In genomic region chr1:170647381-170647780, GRCm38 (mm10) we compare ENCODE assay signal across 14 mouse cellular contexts. TPM values are rescaled to one million over a fixed set of nuclear protein-coding genes. Genes with fewer than 3 reads are reported as not detected.
A peak's percentile ranks its signal among the peaks of the same experiment; 100 is the strongest.
DNase-seq lines count a peak whose midpoint lies in the region; ATAC-seq and TF ChIP-seq lines count a peak whose summit lies in the region.
"Had no signal": no experiment of that assay in that cellular context is flagged by ENCODE, and none has a peak within 500 bp of the region (broad histone marks: within the 10 kb centered on the region; RNA-seq: fewer than 3 reads in every experiment).

No protein-coding gene starts in this region.

- H3K4me1 ChIP-seq in heart, embryonic 14.5 days (ENCODE audit: control insufficient read depth in 2 of 2, insufficient read depth in 2 of 2, low read length in 2 of 2): peaks cover 35 to 50% of the 10 kb centered on the region in 2 experiments
- no peaks in the 10 kb centered on the region for H3K4me1 ChIP-seq in testis, adult 2 months (ENCODE audit: control insufficient read depth, insufficient read depth, low read length)

- H3K9ac ChIP-seq in heart, embryonic 14.5 days (ENCODE audit: low read length): no peak overlapping the region; the same call in 1 of the 2 replicates
- H3K9ac ChIP-seq: forebrain, embryonic 12.5 days; liver, embryonic 14.5 days had no signal

- TF ChIP-seq CTCF in testis, adult 2 months (IDR thresholded peaks at IDR 0.05; ENCODE audit: control insufficient read depth, insufficient read depth, insufficient replicate concordance, low read depth, low read length): no peak

- intact Hi-C loops in heart, postnatal 10 days (cut with DNase I): no loop called here

- DNase-seq in adrenal gland, adult (ENCODE audit: inconsistent age in 2 of 2, low spot score in 1 of 2): peak; percentile 70 to 91
- DNase-seq in adrenal gland, postnatal 4 days (ENCODE audit: low spot score in 2 of 2): no peak
- no peak for DNase-seq in heart, postnatal 10 days
- no peak for DNase-seq in testis, postnatal 14 days (ENCODE audit: low spot score)
- DNase-seq in lung, postnatal 4 days: no peak
- DNase-seq in spleen, adult 18-20 months: no peak
- DNase-seq: cerebellum, adult 9-11 months; kidney, adult 9 months; right cerebral cortex, postnatal 14 days had no signal

- H3K36me3 ChIP-seq in heart, embryonic 14.5 days (ENCODE audit: control insufficient read depth, insufficient read depth, low read length): peaks cover 29% of the 10 kb centered on the region
- no peaks in the 10 kb centered on the region for H3K36me3 ChIP-seq in testis, adult 2 months (ENCODE audit: control insufficient read depth, insufficient read depth, low read length)
- H3K36me3 ChIP-seq: forebrain, embryonic 12.5 days had no signal

- TF ChIP-seq POLR2A in testis, adult 2 months (IDR thresholded peaks at IDR 0.05; ENCODE audit: control insufficient read depth, low read depth, low read length): no peak

- H3K4me3 ChIP-seq in heart, embryonic 14.5 days (ENCODE audit: control insufficient read depth in 1 of 2, insufficient read depth in 1 of 2, low read depth in 1 of 2, low read length in 2 of 2): no peak overlapping the region
- H3K4me3 ChIP-seq in testis, adult 2 months (ENCODE audit: control insufficient read depth, low read depth, low read length): no peak overlapping the region
- H3K4me3 ChIP-seq: forebrain, embryonic 12.5 days had no signal

- H3K27ac ChIP-seq in heart, embryonic 14.5 days (replicated peaks in 1 of 2; ENCODE audit: control insufficient read depth in 1 of 2, insufficient read depth in 1 of 2, low read depth in 2 of 2, low read length in 2 of 2): 0 out of 4 replicates have a peak overlapping the region, but pooled peaks of 1 of the 2 experiments have one; percentile 31
- peak overlapping the region; percentile 47; the same call in 1 of the 2 replicates for H3K27ac ChIP-seq in testis, adult 2 months (ENCODE audit: control insufficient read depth, insufficient read depth, low read depth, low read length)
- H3K27ac ChIP-seq: forebrain, embryonic 12.5 days; liver, embryonic 14.5 days had no signal

- H3K9me3 ChIP-seq in heart, embryonic 14.5 days (ENCODE audit: control insufficient read depth, low read length): no peaks in the 10 kb centered on the region
- H3K9me3 ChIP-seq: forebrain, embryonic 12.5 days had no signal

- ATAC-seq in heart, embryonic 14.5 days (ENCODE audit: insufficient number of reproducible peaks, insufficient read depth, low FRiP score, low read depth): no peak
- ATAC-seq: hindbrain, embryonic 16.5 days had no signal

- peak overlapping the region; percentile 1; the same call in 1 of the 2 replicates for H3K4me2 ChIP-seq in heart, embryonic 14.5 days (ENCODE audit: low read length)
- H3K4me2 ChIP-seq: forebrain, embryonic 12.5 days had no signal

- WGBS in heart, embryonic 14.5 days: 64% methylated on average over 7 of the region's 7 CpGs

- no peaks in the 10 kb centered on the region for H3K27me3 ChIP-seq in heart, embryonic 14.5 days (ENCODE audit: control insufficient read depth, insufficient read depth, low read length)
- no peaks in the 10 kb centered on the region for H3K27me3 ChIP-seq in testis, adult 2 months (ENCODE audit: control insufficient read depth, insufficient read depth, low read length)

RNA-seq across cellular contexts. Expression of gene Olfml2b, which starts 3.0 kb away (rescaled TPM):
- total RNA-seq in adrenal gland, postnatal 4 days (2021): 10 to 100 TPM; 22.9 to 28.6 TPM
- 30.5 and 33.1 TPM in 2 replicates for polyA plus RNA-seq in heart, embryonic 14.5 days (2014; fragmentation: Nextera tagmentation; extraction: Ambion mirVana)
- total RNA-seq in heart, postnatal 10 days (2021): 10 to 100 TPM; 23.4 to 26.6 TPM
- polyA plus RNA-seq in testis, adult 2 months (2012; rRNA removed): 5.3 and 6.4 TPM in 2 replicates

RNA-seq across cellular contexts. Expression of gene Nos1ap, which starts 57.7 kb away (rescaled TPM):
- total RNA-seq in adrenal gland, postnatal 4 days (2021): 10 to 100 TPM; 31.7 to 37.5 TPM
- polyA plus RNA-seq in heart, embryonic 14.5 days (2014; fragmentation: Nextera tagmentation; extraction: Ambion mirVana): 18.3 and 18.5 TPM in 2 replicates
- total RNA-seq in heart, postnatal 10 days (2021): 10 to 100 TPM; 17.7 to 22.5 TPM
- 1.4 and 2.1 TPM in 2 replicates for polyA plus RNA-seq in testis, adult 2 months (2012; rRNA removed)

Comparison
In these comparisons a context has a peak if more than half of its experiments do, and no peak if none do; other contexts are left out.
1. DNase-seq: peak in adrenal gland, adult (2 of 2); none in adrenal gland, postnatal 4 days (0 of 2), heart, postnatal 10 days (0 of 2), testis, postnatal 14 days (single experiment), lung, postnatal 4 days (0 of 2) and spleen, adult 18-20 months (0 of 2).